Comparison of ENCODE assay signal across 23 mouse cellular contexts in genomic region chr5:76112016-76112415, GRCm38 (mm10). TPM values are rescaled to one million over a fixed set of nuclear protein-coding genes. Genes with fewer than 3 reads are reported as not detected.
DNase-seq lines count a peak whose midpoint lies in the region; ATAC-seq and TF ChIP-seq lines count a peak whose summit lies in the region.
"Had no signal": no experiment of that assay in that cellular context is flagged by ENCODE, and none has a peak within 500 bp of the region (broad histone marks: within the 10 kb centered on the region; RNA-seq: fewer than 3 reads in every experiment).

No protein-coding gene starts in this region.

- H3K4me3 ChIP-seq in heart, embryonic 12.5 days, result no peak overlapping the region
- H3K4me3 ChIP-seq in midbrain, embryonic 11.5 days (ENCODE audit: low read depth, low read length), result no peak overlapping the region
- H3K4me3 ChIP-seq in midbrain, embryonic 13.5 days (replicated peaks), result no peak overlapping the region
- no peak overlapping the region for H3K4me3 ChIP-seq in embryonic fibroblast, embryonic 13.5 days (ENCODE audit: insufficient read depth, low read length)
- H3K4me3 ChIP-seq: embryonic facial prominence, embryonic 10.5 days; embryonic facial prominence, embryonic 12.5 days; erythroblast, embryonic 14.5 days; forebrain, embryonic 10.5 days; forebrain, embryonic 12.5 days had no signal

- WGBS in heart, embryonic 12.5 days, result 85% methylated on average over 4 of the region's 4 CpGs
- 82% methylated on average over 4 of the region's 4 CpGs for WGBS in midbrain, embryonic 11.5 days
- 85% methylated on average over 4 of the region's 4 CpGs for WGBS in midbrain, embryonic 13.5 days

- H3K9me3 ChIP-seq in heart, embryonic 12.5 days (replicated peaks), result no peaks in the 10 kb centered on the region
- no peaks in the 10 kb centered on the region for H3K9me3 ChIP-seq in midbrain, embryonic 11.5 days (ENCODE audit: control insufficient read depth, low read length)
- no peaks in the 10 kb centered on the region for H3K9me3 ChIP-seq in midbrain, embryonic 13.5 days
- H3K9me3 ChIP-seq: embryonic facial prominence, embryonic 10.5 days; embryonic facial prominence, embryonic 12.5 days; forebrain, embryonic 10.5 days; forebrain, embryonic 12.5 days had no signal

- H3K4me1 ChIP-seq in heart, embryonic 12.5 days (replicated peaks), result peaks cover 9% of the 10 kb centered on the region
- H3K4me1 ChIP-seq in midbrain, embryonic 11.5 days (ENCODE audit: control insufficient read depth, insufficient read depth, low read length), result no peaks in the 10 kb centered on the region
- H3K4me1 ChIP-seq in midbrain, embryonic 13.5 days (replicated peaks), result no peaks in the 10 kb centered on the region
- peaks cover 7% of the 10 kb centered on the region for H3K4me1 ChIP-seq in embryonic fibroblast, embryonic 13.5 days (ENCODE audit: control insufficient read depth, insufficient read depth, low read length)
- H3K4me1 ChIP-seq: embryonic facial prominence, embryonic 12.5 days; forebrain, embryonic 10.5 days; forebrain, embryonic 12.5 days had no signal

- TF ChIP-seq CTCF in embryonic fibroblast, embryonic 13.5 days (IDR thresholded peaks at IDR 0.05; ENCODE audit: borderline replicate concordance, insufficient read depth, low read length), result no peak

- DNase-seq in heart, adult 11 months, result peak; percentile 89
- no peak for DNase-seq in heart, postnatal 4 days
- DNase-seq in heart, adult 9 months (ENCODE audit: low spot score in 2 of 2), result peak; percentile 18 to 42
- DNase-seq in midbrain, embryonic 11.5 days (ENCODE audit: low spot score, missing footprints), result peak; percentile 80
- DNase-seq in frontal cortex, postnatal 10 days (ENCODE audit: low spot score in 2 of 2), result no peak
- DNase-seq: adrenal gland, adult 2 months; adrenal gland, postnatal 10 days; adrenal gland, postnatal 25 days; cerebellum, adult 11-12 months; cerebellum, adult 2 months; cerebellum, adult 9-10 months; cerebellum, postnatal 10 days; cerebellum, postnatal 25 days had no signal

- H3K36me3 ChIP-seq in heart, embryonic 12.5 days, result no peaks in the 10 kb centered on the region
- H3K36me3 ChIP-seq in midbrain, embryonic 11.5 days (ENCODE audit: control insufficient read depth, insufficient read depth, low read length), result no peaks in the 10 kb centered on the region
- H3K36me3 ChIP-seq in midbrain, embryonic 13.5 days, result no peaks in the 10 kb centered on the region
- H3K36me3 ChIP-seq: embryonic facial prominence, embryonic 10.5 days; embryonic facial prominence, embryonic 12.5 days; forebrain, embryonic 10.5 days; forebrain, embryonic 12.5 days had no signal

- no peak overlapping the region for H3K4me2 ChIP-seq in heart, embryonic 12.5 days
- H3K4me2 ChIP-seq in midbrain, embryonic 11.5 days, result no peak overlapping the region
- no peak overlapping the region for H3K4me2 ChIP-seq in midbrain, embryonic 13.5 days (replicated peaks)
- H3K4me2 ChIP-seq: embryonic facial prominence, embryonic 12.5 days; forebrain, embryonic 12.5 days had no signal

- TF ChIP-seq POLR2A in embryonic fibroblast, embryonic 13.5 days (IDR thresholded peaks at IDR 0.05; ENCODE audit: low read depth, low read length), result no peak

- H3K27ac ChIP-seq in heart, embryonic 12.5 days (ENCODE audit: poor library complexity, severe bottlenecking), result no peak overlapping the region
- no peak overlapping the region for H3K27ac ChIP-seq in midbrain, embryonic 11.5 days (ENCODE audit: low read depth, low read length)
- H3K27ac ChIP-seq in midbrain, embryonic 13.5 days, result no peak overlapping the region
- H3K27ac ChIP-seq in embryonic fibroblast, embryonic 13.5 days (ENCODE audit: insufficient read depth, low read length), result peak overlapping the region; percentile 53; the same call in 1 of the 2 replicates
- H3K27ac ChIP-seq: embryonic facial prominence, embryonic 10.5 days; embryonic facial prominence, embryonic 12.5 days; forebrain, embryonic 10.5 days; forebrain, embryonic 12.5 days had no signal

- ATAC-seq in heart, embryonic 12.5 days (ENCODE audit: insufficient number of reproducible peaks, low FRiP score), result no peak
- ATAC-seq in midbrain, embryonic 11.5 days (ENCODE audit: low FRiP score), result no peak
- ATAC-seq in midbrain, embryonic 13.5 days, result no peak
- ATAC-seq: forebrain, embryonic 14.5 days; forebrain, embryonic 16.5 days had no signal

- H3K27me3 ChIP-seq in heart, embryonic 12.5 days (replicated peaks), result no peaks in the 10 kb centered on the region
- no peaks in the 10 kb centered on the region for H3K27me3 ChIP-seq in midbrain, embryonic 11.5 days (ENCODE audit: control insufficient read depth, insufficient read depth, low read length)
- H3K27me3 ChIP-seq in midbrain, embryonic 13.5 days, result no peaks in the 10 kb centered on the region
- H3K27me3 ChIP-seq: embryonic facial prominence, embryonic 12.5 days; forebrain, embryonic 12.5 days had no signal

- no peak overlapping the region for H3K9ac ChIP-seq in heart, embryonic 12.5 days
- no peak overlapping the region for H3K9ac ChIP-seq in midbrain, embryonic 11.5 days (ENCODE audit: low read length)
- H3K9ac ChIP-seq in midbrain, embryonic 13.5 days (replicated peaks), result no peak overlapping the region
- H3K9ac ChIP-seq: embryonic facial prominence, embryonic 12.5 days; forebrain, embryonic 12.5 days had no signal

RNA-seq across cellular contexts. Expression of gene Srd5a3, which starts 28.1 kb away (rescaled TPM):
- 10 to 100 TPM; 20.8 to 23.7 TPM for total RNA-seq in heart, postnatal 4 days (2021)
- polyA plus RNA-seq in heart, embryonic 12.5 days (2016; fragmentation: Nextera tagmentation; extraction: Ambion mirVana), result 27.2 and 29.1 TPM in 2 replicates
- 14.2 and 14.7 TPM in 2 replicates for polyA plus RNA-seq in midbrain, embryonic 11.5 days (2014; fragmentation: Nextera tagmentation; extraction: Ambion mirVana)
- 15.9 and 17.1 TPM in 2 replicates for polyA plus RNA-seq in midbrain, embryonic 13.5 days (2015; fragmentation: Nextera tagmentation; extraction: Ambion mirVana)
- 37.0 and 37.2 TPM in 2 replicates for polyA plus RNA-seq in embryonic fibroblast, embryonic 13.5 days (2011; ENCODE audit: insufficient read length, low read depth, missing spikeins)

Comparison
In these comparisons a context has a peak if more than half of its experiments do, and no peak if none do; other contexts are left out.
1. DNase-seq: peak in heart, adult 11 months (single experiment), heart, adult 9 months (2 of 2) and midbrain, embryonic 11.5 days (single experiment); none in heart, postnatal 4 days (single experiment) and frontal cortex, postnatal 10 days (0 of 2).